Mouse (Mus musculus) left cerebral cortex, postnatal 36 days (tissue): ENCODE measurements around the gene Pygo2. TPM values are rescaled to one million over a fixed set of nuclear protein-coding genes. Genes with fewer than 3 reads are reported as not detected.

ENCODE experiments used
- DNase-seq, 2 experiments: peaks; one replicate each; pipeline ENCODE4 v3.0.0; 2021 to 2022; ENCODE audit warnings: low spot score in 2 of 2, mixed read lengths in 1 of 2
- intact Hi-C: fragments of 180-260 bp; cut with DNase I; formaldehyde crosslinking; loops from one replicate; pipeline ENCODE4 v1.15.1; 2025
- total RNA-seq, 2 experiments: library from RNA; stranded (reverse); gene quantifications; 2 replicates each; pipeline ENCODE4 v1.2.3; 2021

Gene Pygo2
- total RNA-seq = 10 to 100 TPM; 53.7 to 61.4 TPM

- intact Hi-C loops = no loop called here
- peak; percentile 96 to 97 for DNase-seq
These were observed at the start of gene Pygo2 for GRCm38 (mm10) chr3:89430171-89431159. TSS of gene Pygo2 (plus strand) at chr3:89430214.

DNA sequence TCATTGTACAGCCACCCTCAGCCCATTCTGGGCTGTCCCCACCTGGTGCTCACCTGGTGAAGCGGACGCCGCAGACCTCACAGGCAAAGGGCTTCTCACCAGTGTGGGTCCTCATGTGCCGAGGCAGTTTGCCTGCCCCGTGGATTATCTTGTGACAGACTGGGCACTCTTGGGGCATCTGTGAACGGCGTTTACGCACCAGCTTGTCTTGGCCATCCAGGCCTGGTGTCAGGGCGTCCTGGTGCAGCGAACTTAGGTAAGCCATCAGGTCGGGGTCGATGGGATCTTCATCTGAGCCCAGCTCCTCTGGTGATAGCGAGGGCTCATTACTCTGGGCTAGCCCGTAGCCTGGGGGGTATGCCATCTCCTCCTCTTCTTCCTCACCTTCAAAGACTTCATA lies 49.7 kb upstream of the Pygo2 start:
- no peak for DNase-seq
- intact Hi-C loops = no loop called here

DNA sequence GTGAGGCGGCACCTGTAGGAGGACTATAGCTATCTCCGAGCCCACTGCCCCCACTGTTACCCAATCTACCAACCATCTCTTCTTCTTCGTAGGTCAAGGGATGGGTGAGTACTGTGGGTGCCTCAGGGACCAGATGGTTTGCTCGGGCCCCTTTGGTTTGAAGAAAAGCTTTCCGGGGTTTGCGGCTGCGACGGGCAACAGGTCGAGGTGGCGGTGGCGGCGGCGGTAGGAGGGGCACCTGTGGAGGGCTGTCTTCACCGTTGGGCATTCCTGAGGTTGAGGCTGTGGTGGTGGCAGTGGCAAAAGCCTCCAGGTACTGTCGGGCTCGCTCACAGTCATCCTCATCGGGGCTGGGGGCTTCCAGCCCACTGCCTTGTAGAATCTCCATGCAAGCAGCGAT lies 49.3 kb upstream of the Pygo2 start:
- DNase-seq = no peak
- intact Hi-C loops = no loop called here

DNA sequence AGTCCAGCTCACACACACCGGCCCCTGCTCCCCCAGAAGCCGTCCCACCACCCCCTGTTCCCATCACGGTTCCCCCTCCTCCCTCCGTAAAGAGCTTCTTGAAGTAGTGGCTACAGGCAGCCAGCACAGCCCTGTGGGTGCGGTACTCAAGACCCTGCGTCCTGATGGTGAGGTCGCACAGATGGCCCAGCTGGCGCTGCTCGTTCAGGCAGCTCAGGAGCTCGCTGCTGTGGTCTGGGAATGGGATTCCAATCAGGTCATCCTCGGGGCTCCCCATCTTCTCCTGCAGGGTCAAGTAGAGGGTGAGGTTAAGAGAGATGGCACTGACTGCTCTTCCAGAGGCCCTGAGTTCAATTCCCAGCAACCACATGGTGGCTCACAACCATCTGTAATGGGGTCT lies 48.8 kb upstream of the Pygo2 start:
- DNase-seq = no peak
- intact Hi-C loops = no loop called here

DNA sequence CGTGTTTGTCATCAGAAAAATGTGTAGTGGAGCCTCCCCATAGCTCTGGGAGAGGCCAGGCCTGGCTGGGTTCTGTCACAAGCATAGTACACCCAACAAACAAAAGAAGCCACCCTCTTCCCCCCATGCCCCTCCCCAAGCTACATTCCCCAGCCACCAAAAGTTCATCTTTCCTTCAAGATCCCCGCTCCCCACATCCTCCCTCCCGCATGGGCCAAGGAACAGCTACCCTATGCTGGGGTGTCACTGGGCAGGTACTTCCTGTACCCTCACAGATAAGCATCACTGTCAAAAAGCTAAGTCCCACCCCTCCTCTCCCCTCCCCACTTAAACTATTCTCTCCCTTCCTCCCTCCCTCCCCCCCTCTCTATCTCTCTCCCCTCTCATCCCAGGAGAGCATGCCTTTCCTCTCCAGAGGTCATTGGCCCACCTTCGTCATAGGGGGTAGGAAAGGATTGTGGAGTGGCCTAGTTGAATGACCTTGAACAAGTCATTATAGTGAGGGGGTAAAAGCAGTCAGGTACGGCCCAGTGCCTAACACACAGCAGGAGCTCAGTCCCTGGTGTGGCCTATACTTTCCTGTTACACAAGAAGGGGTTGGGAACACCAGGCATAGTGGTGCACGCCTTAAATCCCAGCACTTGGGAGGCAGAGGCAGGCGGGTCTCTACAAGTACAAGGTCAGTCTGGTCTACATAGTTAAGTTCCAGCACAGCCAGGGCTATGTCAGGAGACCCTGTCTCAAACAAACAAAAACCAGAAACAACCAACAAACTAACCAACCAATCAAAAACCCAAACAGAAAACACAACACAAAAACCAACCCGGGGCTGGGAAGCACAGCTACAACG lies 47.8 kb upstream of the Pygo2 start:
- DNase-seq = no peak
- intact Hi-C loops = no loop called here

- no peak for DNase-seq
- intact Hi-C loops = no loop called here
These were observed 47.1 kb upstream of the Pygo2 start for GRCm38 (mm10) chr3:89382950-89383349.

DNA sequence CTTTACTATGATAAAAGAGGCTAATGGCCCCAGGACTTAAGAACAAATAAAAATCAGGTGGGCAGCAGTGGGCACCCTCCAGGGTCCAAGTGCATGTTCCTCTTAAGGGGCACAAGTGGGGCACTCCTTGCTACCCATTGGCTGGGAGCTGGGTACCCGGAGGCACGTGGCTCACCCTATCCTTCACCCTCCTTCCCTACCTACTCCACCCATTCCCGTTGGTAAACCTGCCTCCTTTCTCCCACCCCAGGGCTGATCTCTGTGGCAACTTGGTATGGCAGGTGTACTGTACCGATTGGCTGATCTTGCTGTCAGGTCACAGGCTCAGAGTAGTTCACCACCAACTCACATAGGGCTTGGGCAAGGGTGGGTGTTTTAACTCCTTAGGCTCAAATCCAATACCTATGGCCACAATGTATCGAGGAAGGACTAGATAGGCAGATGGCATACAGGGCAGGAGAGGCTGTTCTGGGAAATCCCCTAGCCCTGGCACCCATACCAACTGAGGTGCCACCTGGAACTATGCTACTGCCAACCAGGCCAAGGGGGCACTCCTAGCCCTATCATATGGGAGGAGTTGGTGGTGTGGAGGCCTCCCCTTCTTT lies 46.3 kb upstream of the Pygo2 start:
- intact Hi-C loops = no loop called here
- DNase-seq = no peak

DNA sequence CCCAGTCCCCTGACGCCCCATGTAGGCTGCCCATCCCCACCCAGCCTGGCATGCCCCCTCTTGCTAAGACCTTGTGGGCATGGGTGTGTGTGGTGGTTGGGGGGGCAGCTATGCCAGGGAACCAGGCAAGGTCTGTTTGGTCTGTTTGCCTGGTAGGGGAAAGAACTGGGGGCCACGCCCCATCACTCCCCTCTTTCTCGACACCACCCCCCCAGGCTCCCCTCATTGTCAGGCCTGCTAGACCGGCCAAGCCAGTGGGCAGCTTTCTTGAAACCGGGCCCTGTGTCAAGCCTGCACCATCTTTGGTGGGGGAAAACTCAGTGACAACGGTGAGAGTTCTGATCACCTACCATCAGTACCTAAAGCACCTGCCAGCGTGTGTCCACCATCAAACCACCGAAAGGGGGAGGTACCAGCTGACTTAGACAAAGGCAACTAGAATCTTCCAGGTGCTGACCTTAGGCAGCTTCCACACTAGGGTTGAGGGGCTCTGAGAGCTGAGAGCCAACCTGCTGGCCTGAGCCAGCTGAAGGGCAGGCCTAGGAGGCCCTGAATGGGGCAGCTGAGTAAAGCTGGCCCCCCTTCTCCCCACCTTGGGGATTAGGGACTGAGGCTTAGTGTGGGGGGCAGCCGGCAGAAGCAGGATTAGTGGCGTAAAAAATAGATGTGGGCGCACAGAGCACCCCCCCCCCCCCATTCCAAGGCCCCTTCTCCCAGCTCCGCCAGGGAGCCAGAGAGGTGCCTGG lies 45.5 kb upstream of the Pygo2 start:
- intact Hi-C loops = no loop called here
- no peak for DNase-seq

- intact Hi-C loops = no loop called here
- no peak for DNase-seq
These were observed 44.6 kb upstream of the Pygo2 start for GRCm38 (mm10) chr3:89385451-89385850.

DNA sequence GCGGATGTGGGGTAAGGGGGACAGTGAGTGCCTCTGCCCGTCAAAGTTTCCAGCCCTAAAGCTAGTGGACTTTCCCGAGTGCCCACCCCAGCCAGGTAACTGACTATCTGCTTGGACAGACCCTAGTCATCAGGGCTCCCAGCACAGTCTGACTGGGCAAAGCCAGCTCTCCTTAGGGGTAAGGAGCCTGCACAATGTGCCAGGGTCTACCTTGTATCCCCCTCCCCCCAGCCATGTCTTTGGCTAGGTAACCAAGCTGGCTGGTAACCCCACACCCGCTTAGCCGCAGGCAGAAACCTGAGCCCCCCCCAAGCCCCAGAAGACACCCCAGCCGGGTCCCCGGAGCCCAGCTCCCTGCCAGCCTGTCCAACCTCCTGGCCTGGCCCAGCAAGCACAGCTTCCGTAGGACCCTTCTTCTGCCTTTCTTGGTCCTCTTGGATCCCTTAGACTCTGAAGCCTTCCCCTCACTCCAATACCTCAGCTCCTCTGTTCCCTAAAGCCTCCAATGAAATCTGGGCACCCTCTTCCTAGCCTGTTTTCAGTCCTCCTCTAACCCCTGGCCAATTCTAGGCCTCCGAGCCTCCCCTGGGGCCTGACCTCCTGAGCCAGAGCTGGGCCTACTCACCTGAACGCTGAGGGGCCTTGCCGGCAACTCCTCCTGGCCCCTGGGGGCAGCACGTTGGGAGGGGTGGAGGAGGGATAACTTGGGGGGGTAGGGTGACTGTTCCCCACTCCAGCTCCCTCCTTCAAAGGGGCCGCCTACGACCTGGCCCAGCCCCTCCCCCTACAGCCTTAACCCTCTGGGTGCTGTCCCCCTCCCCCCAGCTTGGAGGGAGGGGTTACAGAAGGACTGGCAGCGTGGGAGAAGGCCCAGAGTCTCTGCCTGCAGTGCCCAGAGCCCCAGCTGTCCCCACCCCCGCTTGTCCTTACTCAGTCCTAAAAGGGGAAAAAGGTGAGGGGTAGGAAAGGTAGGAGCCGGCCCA lies 43.3 kb upstream of the Pygo2 start:
- no peak for DNase-seq
- intact Hi-C loops = no loop called here

DNA sequence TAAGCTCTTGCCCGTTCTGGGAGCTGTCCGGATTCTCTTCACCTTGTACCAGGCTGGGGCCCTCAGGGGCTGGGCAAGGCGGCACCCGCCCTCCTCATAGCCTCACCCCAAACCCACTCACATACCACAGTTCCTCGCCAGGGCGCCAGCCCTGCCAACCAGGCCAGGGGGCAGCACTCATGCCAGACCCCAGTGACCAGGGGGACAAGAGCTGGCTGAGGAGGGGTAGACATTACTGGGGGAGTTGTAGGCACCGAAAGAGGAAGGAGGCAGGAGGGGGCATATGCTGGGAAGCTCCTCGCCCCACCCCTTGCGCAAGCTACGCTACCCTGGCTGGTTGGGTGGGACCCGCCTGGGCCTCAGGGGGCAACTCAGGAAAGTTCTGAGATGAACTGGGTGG lies 42.4 kb upstream of the Pygo2 start:
- intact Hi-C loops = no loop called here

DNA sequence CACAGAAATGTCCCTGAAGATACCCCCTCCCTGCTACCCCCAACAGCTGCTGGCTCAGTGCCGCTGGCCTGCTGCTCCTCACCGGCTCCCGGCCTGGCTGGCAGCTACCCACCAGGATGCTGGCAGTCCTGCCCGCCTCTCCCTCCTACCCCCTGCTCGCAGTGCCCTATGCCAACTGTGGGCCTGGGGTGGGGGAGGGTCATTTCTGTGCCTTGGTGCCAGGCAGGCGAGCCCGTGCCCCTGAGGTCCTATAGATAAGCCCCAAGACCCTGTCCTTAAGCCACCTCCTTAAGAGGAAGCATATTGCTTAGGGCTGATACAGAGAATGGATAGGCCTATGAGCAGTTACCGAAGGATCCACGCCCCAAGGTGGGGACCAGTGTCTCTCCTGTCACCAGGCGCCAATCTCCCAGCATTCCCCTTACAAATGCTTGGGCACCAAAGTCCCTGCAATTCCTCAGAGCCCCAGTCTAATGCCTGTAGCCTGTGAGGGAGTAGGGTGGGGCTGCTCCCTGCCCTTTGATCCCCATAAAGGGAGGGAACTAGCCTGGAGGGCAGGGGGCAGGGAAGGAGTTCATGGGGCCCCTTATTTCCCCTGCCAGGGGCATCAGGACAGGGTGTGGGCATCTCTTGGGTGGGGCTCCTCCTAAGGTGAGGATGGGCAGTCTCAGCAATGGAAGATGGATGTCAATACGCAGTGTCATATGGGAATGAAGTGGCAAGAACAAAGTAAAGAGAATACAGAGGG lies 41.7 kb upstream of the Pygo2 start:
- DNase-seq = no peak
- intact Hi-C loops = no loop called here

More for the DNA sequence above, 42.4 kb upstream of the Pygo2 start:
- DNase-seq = no peak

DNA sequence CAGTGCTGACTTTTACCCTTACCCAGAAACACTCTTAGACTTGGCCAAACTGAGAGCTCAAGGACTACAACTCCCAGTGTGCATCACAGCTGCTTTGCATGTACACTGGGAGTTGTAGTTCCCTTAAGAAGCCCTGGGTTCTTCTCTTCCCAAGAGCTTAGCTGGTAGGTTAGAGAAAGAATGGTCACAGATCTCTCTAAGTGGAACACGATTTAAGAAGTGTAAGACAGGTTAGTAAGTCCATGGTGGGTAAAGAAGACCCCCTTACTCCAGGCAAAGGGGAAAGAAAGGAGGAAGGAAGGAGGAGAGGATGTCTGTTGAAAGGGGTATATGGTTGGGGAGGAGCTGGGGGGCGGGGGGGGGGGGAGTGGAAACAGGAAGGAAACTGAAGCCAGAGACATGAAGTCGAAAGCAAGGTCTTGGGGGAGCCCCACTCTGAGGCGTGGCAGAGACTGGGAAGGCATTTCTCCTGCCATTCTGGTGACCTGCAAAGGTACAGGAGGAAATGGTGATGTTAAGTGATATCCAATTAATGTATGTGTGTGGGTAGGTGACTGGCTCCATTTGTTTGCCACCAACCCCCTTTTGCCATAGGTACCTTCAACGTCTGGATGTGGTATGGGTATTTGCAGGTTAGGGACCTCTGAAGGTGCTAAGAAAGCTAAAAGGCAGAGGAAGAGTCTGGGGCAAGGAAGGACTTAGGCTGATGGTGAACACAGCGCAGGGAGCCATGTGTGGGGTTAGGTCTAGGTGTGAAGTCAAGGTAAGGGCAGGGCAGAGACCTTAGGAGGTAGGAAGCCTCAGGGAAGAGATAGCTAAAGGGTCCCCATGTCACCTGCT lies 40.9 kb upstream of the Pygo2 start:
- intact Hi-C loops = no loop called here
- no peak for DNase-seq

- intact Hi-C loops = no loop called here
- DNase-seq = no peak
These were observed 39.9 kb upstream of the Pygo2 start for GRCm38 (mm10) chr3:89390111-89390515.

DNA sequence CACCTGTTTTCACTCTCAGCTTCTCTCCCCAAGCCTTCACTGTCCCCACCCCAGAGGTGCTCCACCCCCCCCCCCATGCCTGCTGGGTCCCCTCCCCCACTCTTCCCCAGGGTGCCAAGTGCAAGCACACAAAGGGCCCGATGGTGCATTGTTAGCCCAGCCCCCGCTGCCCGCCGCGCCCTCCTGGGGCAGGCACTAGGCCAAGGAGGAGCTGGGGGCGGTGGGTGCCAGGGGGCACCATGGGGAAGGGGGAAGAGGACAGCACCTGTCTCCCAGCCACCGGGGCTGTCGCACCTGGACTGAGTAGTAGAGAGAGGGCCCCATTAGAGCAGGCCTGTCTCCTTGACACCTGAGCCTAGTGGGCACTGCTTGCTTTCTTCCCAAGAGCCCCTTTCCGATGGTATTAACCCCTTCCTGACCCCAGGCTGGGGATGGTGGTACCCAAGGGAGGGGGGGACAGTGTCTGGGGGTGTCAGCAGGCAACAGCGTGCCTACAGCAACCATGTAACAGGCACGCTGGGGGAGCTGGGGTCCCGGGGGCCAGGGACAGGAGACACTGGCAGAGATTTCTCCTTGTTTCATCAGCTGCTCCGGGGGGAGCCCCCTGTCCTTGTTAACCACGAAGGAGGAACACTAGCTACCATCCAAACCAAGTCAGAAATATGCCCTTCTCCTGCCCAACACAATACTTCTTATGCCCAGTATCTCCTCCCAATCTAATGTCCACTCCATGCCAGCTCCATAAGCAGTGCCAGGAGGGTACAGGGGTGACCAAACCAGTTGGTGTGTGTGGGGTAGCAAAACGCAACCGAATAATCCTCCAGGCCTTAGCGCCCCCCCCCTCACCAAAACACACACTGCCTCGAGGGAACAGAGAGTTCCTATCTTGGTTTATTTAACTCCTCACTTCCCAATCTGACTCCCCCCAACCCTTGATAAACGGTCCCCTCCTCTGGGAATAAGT lies 39.0 kb upstream of the Pygo2 start:
- intact Hi-C loops = no loop called here
- DNase-seq = no peak
